Mouse (Mus musculus) frontal cortex, postnatal 10 days (tissue): ENCODE results near the gene E330009J07Rik.

Experiments used
- DNase-seq, 2 experiments: peaks; one replicate each; pipeline ENCODE4 v3.0.0; 2022; ENCODE audit warnings: low spot score in 2 of 2, mixed read lengths in 1 of 2

Gene E330009J07Rik

DNA sequence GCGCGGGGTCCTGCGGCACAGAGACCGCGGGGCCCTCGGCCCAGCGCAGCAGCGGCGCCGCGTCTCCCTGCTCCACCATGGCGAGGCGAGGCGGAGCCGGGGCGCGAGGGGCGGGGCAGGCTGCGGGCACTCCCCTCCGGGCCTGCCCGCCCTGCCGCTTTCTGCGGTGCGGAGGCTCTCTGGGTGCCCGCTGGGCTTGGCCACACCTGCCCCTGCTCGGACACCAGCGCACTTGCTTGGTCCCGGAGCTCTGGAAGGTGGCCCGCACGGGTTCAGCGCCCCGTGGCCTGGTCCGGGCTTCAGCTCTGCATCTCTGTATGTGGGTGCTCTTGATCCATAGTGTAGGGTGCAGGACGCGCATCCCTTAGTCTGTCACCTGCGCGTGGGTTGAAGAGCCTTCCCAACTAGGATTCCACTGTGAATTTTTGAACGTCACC, at the start of gene E330009J07Rik:
TSS of gene E330009J07Rik (minus strand) at position 89 of the 437 bp plus-strand sequence.
- DNase-seq, result peak; percentile 49 to 76

DNA sequence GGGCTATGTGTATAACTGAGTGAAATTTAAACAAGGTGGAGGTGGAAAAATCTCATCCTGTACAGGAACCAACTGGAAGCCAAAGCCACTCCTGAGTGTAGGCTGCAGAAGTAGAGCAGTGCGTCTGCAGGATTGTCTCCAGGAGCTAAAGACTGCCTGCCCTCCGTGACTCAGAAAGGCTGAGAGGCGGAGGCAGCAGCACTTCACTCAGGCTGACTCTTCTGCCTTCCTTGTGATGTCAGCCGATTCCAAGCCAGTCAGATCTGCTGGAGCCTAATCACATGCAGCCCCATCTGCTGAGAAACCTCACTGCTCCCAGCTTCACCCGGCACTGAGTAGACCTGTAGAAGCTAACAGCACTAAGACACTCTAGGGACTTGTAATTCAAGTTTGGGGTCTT, 46.4 kb upstream of the E330009J07Rik start:
- no peak for DNase-seq

DNA sequence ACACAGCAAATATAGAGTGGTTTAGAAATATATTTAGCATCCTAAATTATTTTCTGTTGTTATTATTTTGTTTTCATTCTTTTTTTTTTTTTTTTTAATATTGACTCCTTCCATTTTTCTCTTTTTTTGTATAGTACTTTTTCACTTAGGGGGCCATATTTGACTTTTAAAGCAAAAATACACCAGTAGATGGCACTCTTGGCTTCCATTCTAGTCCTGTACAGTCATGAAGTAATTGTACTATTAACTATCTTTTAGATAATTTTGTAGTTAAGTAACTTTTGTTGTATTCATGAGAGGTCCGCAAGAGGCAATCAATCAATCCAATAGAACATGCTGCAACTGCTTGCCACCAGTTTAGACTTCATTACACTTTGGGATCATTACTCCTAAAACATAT, 43.8 kb upstream of the E330009J07Rik start:
- DNase-seq, result no peak

DNA sequence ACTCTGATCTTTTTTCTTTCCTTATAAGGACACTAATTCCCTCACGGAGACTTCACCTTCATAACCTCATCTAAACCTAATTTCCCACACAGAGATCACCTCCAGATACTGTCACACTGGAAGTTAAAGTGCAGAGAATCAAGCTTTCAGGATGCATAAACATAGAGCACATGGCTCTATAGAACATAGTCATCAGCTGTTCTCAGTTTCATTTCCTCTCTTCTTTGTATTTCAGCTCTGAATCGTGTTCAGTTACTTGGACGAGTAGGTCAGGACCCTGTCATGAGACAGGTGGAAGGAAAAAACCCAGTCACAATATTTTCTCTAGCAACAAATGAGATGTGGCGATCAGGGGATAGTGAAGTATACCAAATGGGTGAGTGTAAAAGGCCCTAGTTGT, 40.2 kb upstream of the E330009J07Rik start:
- no peak for DNase-seq

DNA sequence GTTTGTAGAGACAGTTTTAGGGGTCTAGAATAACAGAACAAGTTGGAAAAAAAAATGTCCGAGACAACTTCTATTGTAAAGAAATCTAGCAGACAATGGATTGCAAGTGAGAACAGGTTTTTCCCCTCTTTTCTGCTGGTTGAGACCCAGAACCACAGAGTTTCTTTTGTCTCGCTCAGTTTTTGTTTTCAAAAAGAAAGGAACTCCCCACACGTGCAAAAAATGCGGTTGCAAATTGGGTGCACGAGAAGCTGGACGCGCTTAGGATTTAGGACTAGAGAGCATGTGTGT, 35.7 kb upstream of the E330009J07Rik start:
- DNase-seq, result no peak

DNA sequence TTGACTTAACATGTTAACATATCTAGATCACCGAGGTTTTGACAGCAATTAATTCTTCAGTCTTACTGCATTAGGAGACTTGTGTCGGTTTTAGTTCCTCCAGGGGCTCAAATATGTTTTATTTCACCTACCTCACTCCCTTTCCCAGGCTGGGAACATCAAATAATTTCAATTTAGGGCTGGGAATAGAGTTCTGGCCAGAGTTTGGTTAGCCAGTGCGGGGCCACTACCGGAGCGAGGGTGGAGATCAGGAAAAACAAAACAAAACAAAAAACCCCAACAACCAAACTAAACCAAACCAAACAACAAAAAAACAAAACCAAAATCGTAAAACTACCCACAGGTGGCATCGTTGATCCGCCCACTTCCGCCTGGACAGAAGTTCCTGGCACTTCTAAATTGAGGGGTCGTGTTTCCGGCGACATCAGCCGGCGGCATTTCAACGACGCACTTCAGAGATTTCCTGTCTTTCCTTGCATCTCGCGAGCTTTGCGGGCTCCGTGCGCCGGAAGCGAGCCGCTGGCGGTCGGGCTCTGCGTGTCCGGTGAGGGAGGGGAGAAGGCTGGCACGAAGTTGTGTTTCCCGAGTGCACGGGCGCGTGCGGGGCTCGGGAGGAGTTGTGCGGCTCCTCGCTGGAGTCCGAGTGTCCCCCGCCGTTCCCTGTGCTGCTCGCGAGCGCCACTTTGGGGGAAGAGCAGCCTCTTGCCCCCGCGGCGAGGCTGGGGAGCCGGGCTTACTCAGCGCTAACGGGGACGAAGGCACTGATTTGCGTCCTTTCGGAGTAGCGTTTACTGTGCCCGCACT, 35.2 kb upstream of the E330009J07Rik start, which contains the start of gene Ssbp1:
TSS of gene Ssbp1 (plus strand) at position 437 of the 804 bp plus-strand sequence.
- peak; percentile 82 to 89 for DNase-seq

DNA sequence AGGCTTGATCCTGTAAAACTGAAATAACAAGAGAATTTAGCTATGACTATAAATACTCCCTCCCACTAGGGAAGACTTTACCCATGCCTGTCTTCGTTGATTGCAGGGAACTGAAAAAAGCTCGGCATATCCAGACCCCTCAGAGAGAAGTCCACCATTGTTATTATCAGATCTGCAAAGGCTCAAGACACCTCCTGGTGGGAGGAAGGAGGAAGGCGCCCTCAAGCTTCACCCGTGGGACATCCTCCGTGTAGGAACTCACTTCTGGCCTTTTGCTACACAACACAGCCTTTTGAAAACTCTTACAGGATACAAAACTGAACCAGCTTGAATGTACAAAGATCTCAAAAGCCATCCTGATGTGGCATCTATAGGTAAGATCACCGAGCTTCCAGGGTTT, 29.8 kb upstream of the E330009J07Rik start:
- DNase-seq, result no peak

DNA sequence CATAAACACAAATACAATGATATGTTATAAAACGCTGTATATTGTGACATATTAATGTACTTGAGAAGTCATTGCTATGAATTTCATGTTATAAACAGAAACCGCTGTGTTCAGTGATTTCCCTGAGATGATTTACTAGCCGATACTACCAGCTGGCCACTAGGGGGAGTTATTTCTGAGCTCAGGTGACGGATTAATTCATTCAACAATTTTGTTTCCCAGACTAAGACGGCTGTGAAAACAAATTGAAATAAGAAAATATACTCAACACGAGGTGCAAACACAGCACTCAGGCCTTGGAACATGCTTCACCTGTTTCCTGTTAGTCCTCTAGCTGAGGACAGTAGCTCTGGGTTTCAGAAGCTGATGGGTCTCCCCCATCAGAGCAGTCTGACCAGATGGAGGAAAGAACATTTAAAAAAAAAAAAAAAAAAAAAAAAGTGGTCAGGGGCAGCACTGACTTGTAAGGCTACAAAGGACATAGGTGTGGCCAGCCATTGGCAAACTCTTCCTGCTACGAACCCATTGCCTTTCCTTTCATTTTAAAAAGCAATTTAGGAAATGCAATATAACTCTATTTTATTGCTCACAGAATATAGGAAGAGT, 18.6 kb upstream of the E330009J07Rik start:
- DNase-seq, result no peak

DNA sequence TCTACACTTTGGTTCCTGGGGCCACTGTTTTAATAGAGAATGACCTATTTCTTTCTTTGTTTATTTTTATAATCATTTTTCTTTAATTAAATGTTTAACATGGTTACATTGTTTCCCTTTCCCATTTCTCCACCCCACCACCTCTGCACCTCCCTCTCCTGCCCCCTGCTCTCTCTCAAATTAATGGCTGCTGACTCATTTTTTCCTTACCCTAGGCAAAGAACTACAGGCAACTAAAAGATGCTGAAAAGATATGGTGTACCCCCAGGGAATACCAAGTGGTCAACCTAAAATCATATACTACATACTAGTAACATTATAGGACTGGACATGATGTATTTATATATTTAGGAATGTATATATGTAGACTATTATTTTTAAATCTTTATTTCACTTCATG, 12.7 kb upstream of the E330009J07Rik start:
- DNase-seq, result no peak

DNA sequence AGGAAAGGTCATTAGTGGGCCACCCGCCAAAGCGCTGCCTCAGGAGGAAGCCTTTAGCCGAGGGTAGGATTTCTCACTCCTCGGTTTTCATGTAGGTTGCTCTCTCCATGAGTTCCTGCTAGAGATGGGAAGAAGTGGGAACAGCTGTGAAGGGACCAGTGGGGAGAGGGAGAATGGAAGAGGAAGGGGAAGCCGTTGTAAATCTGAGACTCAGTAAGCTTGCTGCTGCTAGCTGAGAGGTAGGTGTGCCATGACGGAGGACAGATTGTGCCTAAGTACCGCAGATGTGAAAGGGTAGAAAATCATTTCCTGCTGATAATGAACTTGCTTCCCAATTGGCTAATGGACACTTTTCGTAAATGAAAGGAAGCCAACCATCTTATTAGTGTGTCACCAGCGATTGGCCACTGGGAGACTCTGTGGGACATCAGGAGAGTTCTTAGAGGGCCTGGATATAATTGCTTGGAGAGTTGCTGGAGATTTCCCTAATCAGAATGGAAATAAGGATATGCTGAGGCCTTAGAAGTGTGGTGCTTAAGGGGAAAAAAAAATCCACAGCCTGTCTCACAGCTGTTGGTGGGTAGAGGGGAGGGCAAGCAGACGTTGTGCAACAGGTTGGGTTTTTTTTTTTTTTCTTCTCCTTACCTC, 7.5 kb upstream of the E330009J07Rik start:
- DNase-seq, result no peak

DNA sequence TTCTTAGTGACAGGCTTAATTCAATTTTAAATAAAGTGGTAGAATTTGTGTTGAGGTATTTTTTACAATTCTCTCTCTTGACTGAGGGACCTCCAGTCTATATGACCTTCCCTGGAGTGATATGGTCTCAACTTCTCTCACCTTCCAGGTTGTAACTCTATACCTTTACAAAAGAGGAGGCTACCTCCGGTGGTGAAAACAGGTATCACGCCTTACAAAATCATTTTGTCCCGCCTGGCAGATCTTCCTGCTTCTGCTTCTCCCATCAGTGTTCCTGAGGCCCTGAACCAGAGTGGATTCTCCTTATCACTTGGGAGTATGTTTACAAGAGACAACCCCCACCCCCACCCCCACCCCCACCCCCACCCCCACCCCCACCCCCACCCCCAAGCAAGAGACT, 5.8 kb upstream of the E330009J07Rik start:
- no peak for DNase-seq

DNA sequence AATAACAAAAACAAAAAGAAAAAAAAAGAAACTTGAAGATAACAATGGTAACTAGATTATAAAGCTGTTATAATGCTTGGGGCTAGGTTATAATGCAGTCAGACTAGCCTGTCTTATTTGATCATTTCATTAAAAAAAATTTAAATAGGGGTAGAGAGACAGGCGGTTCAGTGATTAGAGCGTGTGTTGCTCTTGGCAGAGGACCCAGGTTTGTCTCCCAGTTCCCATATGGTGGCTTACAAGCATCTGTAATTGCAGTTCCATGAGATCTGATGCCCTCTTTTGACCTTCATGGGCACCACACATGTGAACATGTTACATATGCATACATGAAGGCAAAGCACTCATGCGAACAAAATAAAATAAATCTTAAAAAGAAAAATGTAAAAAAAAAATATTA, 5.3 kb upstream of the E330009J07Rik start:
- no peak for DNase-seq

DNA sequence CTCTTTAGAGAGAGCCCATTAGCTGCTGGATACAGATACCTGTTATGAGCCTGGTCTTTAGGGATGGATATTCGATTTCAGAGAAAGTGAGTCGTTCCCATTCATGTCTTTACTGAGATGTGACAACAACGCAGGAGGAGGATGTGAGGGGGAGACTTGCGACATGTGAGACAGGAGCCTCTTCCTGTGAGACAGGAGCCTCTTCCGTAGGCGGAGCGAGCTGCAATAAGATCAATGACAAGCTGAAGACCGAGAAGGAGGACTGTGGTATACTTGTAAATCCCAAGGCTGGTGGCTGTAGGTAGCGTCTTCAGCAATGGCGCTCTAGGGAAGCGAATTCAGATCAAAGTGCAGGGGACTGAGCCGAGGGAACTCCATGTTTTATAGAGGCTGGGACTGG, 3.8 kb upstream of the E330009J07Rik start:
- no peak for DNase-seq

DNA sequence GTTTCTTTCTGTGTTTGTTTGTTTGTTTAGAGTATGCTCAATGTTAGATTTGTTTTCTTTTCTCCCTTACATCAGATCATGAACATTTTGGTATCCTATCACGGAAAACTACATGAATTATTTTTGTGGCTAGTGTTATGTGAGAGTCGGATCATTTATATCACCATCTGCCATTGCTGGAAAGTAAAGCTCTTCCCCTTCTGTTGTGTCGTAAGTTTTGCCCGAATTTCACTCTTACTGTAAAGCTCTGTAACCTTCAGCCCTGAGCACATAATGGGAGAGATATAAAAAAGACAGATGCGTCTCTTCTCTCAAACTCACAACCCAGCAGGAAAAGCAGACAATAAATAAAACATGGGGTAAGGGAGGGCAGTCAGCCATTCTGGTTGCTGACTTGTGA, 3.0 kb upstream of the E330009J07Rik start, which contains the start of gene Wee2:
TSS of gene Wee2 (plus strand) at position 153 of the 400 bp plus-strand sequence.
- DNase-seq, result no peak

DNA sequence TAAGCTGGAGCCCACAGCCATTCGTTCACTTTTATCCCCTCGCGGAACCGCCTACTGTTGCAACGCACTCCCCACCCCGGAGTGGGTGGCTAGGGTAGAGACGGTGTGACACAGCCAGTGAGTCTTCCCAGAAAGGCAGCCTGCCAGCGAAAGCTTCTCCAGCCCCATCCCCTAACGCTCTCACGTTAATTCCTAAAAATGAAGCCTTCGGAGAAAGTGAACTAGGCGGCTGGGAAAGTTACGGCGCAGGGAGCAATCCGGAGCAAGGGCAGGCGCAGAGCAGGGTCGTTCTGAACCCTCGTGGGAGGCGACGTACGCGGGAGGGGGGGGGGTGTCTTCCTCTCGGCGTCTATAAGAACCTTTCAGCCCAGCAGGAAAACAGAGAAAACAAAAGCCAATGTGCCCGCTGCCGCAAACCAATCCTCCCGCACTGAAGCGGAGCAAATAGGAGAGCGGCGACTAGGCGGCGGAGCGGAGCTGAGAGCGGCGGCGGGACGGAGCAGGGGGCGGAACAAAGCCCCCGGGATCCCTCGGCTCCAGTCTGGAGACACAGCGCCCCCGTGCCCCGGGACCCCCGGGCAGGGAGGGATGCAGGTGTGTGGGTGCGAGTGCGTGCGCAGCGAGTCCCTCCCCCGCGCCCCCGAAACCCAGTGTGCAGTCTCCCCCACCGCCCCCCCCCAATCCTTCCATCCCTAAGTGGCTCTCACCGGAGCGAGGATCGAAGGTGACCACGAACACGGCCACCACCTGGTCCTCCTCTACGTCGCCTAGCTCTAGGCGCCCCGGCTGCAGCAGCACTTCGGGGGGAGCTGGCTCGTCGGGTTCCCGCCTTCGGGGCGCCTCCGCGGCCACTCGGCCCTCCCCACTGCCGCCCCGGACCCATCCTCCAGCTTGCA, 536 bp downstream of the E330009J07Rik start:
- peak; percentile 61 to 64 for DNase-seq

DNA sequence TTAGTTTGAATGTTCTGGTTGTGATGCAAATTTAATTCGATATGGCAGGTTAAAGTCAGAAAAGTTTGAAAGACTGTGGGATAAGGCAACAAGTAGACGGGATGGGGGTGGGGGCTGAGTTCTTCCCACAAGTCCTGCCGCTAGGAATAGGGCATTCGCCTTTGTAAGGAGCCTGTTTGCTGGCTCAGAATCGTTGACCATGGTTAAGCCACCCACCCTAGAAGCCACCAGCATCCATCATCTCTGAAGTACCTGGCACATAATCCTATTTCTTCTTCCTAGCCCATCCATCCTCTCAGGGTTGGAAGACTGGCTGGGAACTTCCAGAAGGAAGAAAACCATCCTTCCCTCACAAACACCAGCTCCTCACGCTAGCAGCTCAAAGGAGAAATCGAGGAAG, 1.2 kb downstream of the E330009J07Rik start:
- no peak for DNase-seq

DNA sequence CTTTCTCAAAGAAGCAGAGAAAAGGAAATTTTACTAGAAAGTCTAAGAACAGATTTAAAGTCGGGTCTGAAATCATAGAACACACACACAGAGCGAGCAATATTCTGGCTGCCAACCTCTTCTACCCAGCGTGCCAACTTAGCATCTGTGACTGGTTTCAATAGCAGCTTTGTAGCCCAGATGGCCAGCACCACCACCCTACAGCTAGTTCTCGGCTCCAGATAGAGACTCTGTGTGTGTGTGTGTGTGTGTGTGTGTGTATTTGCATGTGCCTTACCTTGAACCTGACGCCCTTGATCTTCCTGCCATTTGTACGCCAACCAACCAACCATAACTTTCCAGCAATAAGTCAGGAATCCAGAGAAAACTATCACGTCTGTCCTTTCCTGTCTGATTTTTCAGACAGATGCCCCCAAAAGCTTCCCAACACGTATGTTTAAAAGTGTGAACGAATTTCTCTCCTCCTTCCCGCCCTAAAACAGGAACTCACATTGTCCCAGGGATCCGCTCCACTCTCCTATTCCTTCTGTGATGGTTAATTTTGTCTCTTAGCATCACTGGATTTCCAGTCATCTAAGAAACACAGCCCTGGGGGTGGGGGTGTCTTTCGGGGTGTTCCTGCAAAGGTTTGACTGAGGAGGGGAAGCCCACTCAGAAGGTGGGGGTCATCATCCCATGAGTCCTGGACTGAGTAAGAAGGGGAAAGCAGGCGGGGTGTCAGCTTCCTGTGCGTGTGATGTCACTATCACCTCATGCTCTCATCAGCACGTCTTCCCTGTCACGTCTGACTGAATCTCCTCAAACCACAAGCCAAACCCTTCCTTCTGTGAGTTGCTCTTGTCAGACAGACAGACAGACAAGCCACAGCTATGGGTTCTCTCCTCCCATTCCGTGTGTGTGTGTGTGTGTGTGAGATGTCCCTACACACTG, 3.3 kb downstream of the E330009J07Rik start:
- peak; percentile 52 to 65 for DNase-seq

DNA sequence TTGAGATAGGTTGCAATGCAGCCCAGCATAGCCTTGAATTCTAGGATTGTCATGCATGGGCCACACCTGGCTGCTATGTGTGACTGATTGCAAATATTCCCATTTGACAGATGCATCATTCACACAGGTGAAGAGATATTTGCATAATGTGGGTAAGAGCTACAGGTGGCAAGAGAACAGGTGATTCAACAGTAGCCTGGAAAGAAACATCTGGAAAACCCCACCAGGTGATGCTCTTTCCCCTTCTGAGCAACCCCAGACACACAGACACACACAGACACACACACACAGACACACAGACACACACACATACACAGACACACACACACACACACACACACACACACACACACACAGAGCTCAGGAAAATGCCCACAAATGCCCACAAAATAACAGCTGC, 4.1 kb downstream of the E330009J07Rik start:
- no peak for DNase-seq

DNA sequence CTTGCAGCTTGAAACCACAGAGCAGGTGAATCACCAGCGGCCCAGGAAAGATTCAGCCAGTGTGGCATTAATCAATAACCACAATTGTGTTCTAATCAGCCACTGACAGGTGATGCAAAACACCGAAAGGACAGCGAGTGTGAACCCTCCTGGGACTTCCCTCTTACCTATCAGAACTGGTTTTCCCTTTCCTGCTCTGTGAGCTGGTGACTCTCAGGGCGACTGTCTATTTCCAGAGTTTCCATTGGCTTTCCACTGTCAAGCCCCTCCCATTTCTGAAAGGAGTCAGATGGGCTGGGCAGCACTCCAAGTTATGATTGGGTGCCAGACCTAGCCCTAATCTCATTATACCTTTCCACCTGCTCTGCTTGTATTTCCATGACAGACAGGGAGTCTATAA, 4.6 kb downstream of the E330009J07Rik start:
- DNase-seq, result no peak

DNA sequence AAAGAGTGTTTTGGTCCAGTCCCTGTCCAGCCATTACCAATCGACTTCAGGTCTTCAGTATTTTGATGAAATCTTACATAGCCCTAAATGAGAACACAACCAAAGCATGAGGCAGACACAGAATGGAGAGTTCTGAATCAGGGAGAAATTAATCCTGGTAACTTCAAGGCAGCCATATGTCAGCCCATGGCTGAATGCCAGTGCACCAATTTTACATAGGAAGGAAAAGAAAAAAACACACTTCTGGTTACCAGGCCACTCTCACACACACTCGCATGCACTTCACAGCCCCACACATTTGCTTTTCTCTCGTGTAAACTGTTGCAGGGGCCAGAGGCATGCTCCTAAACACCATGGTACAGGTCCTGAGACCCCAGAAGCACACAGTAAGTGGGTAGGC, 5.1 kb downstream of the E330009J07Rik start:
- no peak for DNase-seq

DNA sequence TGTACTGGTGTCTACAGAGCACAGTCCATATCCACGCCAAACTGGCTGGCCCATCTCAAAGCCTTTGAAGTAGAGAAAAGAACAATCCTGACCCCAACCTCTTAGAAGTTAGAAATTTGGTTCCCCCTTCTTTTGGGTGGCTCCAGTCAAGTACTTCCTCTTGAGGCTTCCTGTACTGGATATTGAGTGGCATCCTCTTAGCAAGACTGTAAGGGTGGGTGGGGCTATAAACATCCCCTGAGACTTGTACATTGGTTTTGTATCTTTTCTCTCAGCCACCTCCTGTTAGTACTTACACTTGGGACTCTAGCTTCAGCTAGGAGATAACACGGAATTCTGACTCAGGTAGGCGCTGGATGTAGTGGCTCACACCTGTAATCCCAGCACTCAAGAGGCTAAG, 5.7 kb downstream of the E330009J07Rik start:
- no peak for DNase-seq
